Mouse (Mus musculus) kidney, postnatal 10 days (tissue): Measurements from ENCODE around the gene St7.
A peak's percentile ranks its signal among the peaks of the same experiment; 100 is the strongest.

ENCODE experiments used
- DNase-seq: peaks from one replicate; pipeline ENCODE4 v3.0.0; 2021; ENCODE audit warnings: mixed read lengths

The St7 gene

GRCm38 (mm10) chr6:17720022-17720421, 27.3 kb downstream of the St7 start:
- no peak for DNase-seq

- DNase-seq: no peak
These were observed 29.0 kb downstream of the St7 start for GRCm38 (mm10) chr6:17721706-17722105.

- peak; percentile 71 for DNase-seq
These were observed 33.2 kb downstream of the St7 start for GRCm38 (mm10) chr6:17725841-17726460.

GRCm38 (mm10) chr6:17727241-17727640, 34.5 kb downstream of the St7 start:
- DNase-seq: no peak

DNA sequence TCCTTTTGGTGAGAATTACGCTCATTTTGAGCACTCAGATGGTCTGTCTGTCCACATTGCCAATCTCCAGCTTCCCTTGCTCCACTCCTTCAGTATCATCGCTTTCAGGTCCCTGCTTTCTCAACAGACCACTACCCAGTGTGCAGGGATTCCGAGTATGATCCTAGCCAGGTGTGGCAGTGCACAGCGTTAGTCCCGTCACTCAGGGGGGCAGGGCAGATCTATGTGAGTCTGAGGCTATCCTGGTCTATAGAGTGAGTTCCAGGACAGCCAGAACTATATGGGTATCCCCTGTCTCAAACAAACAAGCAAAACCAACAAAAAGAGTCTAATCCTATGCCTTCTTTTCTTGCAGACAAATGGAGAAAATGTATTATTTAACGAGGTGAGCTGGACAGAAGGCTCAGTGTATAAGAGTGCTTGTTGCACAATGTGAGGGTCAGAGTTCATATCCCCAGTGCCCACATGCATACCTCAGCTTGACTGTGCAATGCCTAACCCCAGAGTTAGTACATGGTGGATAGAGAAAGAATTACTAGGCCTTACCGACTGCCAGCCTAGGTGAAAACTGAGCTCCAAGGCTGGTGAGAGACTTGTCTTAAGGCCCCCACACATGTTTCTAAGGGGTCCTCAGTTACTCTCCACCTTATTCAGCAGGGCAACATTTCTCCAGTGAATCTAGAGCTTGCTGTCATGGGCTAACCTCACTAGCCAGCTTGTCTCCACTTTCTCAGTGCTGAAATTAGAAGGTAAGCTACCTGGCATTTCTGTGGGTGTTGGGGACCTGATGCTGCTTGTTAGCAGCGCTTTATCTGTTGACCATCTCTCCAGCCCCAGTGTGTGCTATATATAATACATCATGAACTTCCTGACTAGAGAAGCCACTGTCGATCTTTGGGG, 35.4 kb downstream of the St7 start:
- no peak for DNase-seq

- no peak for DNase-seq
These were observed 37.4 kb downstream of the St7 start for GRCm38 (mm10) chr6:17730122-17730521.

DNA sequence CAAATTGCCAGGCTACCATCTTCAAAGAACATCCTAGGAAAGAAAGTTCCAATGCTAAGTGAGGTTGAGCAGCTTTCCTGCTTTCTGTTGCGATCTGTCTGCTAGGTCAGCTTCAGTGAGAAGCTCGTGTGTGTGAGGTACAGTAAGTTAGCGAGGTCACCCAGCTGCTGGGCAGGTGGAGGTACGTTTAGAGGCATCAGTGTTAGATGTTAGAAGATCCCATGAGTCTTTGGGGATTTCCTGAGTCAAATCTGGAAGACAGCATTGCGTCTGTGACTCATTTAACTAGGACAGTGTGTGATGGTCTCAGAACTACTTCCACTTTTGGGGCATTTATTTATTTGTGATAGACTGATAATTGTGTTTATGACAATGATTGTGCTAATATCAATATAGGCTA, 39.0 kb downstream of the St7 start:
- no peak for DNase-seq

- no peak for DNase-seq
These were observed 41.2 kb downstream of the St7 start for GRCm38 (mm10) chr6:17733951-17734411.

DNA sequence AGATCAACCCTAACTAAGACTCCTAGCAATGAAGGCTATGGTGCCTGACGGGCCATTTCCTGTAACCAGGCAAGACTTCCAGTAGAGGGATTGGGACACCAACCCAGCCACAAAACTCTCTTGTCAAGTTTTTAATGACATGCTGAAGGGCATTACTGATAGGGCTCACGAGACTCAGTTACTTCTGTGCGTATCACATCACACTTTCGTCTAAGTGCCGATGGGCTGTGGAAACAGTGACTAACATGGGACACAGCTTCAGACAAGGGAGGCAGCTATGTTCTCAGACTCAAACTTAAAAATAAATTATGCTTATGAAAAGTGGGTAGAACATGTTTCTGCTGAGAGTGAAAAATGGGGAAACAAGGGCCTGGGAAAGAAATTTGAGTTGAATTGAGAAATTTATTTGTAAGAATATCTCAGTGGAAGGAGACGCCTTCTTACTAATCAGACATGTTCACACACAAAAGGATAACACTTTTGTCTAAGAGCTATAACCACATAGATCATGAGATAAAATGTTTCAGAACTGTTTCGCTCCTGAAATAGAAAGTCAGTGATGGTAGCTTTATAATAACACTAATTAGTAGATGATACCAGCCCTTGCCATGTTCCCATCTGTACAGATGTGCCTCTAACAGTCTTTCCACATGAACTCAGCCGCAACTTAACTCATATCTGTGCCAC, 44.7 kb downstream of the St7 start:
- no peak for DNase-seq

GRCm38 (mm10) chr6:17740128-17740527, 47.4 kb downstream of the St7 start:
- DNase-seq: no peak

GRCm38 (mm10) chr6:17741639-17742038, 48.9 kb downstream of the St7 start:
- DNase-seq: no peak

DNA sequence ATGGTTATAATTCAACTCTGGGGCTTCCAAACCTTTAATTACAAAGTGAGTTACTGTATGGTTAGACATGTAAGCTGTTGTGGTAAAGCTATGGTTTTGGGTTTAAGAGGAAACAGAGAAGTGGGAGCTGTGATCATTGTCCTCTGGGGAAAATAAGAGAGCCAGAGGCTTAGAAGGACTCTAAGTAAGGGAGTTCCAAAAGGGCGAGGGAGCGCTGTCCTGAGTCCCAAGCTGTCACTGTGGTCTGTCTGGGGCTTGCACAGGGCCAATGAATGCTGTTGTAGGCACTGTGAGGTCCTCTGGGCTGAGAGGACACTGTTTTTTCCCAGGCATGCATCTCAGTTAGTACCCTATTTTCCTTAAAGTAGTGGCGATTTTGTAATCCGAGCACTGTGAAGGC, 49.5 kb downstream of the St7 start:
- no peak for DNase-seq

DNA sequence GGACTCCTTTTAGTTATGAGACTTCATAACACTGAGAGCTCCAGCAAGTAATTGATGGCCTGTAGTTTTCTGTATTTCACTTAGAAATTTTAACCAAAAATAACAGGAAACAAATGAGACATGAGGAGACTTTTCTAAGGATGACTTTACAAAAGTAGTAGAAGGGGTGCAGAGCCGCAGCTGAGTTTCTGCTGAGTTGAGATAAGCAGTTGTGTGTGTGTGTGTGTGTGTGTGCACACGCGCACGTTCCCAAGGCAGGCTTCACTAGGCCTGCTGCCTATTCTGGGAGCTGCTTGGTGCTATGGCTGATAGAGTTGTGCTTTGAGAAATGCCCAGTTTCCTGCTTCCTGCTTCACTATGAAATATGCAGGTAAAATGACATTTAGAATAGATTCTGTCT, 50.6 kb downstream of the St7 start:
- peak; percentile 19 for DNase-seq

GRCm38 (mm10) chr6:17747724-17748123, 55.0 kb downstream of the St7 start:
- DNase-seq: no peak

DNA sequence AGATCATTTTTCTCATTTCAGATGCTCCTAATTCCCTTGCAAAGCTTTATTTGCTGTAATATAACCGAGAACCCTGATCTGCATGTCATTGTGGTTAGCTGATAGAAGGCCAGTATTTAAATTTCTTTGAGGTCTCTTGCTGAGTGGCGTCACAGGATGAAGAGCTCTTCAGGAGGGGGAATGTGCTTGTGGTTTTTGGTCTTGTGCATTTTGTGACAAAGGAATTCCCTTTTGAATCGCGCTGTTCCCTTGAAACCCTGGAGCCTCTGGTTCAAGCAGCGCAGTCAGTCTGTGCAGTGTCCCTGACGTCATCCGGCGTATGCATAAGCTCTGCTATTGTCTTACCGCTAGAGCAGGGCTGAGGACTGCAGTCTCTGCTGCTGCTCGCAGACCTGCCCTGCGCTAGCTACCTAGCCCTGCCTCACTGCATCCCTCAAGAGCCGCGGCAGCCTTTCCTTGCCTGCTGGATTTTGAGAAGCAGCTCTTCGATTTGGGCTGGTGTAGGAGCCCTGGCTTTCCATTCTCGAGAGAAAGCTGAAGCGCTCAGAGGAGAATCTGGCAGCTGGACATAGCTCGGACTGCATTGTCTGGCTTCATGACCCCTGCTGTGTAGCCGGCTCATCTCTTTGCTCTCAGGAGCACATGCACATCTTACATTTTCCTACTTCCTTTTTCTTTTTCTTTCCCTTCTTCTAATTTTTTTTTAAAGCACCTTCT, 56.3 kb downstream of the St7 start:
- DNase-seq: peak; percentile 74

DNA sequence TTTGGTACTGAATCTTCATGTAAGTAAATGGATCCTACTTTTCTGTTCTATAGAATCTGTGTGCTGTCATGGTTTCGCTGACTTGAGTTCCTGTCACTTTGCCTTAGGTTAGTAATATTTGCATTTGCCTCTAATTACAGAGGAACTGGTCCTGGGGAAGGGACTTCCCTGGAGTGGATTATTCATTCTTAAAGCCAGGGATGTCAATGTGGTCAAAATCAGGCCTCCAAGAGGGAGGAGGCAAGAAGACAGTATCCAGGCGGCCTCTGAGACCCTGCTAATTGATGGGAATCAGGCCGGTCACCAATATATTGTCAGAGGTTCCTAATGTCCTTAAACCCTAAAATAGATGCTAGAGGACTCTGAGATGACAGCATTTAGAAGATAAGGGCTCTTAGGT, 56.9 kb downstream of the St7 start:
- DNase-seq: no peak

- DNase-seq: no peak
These were observed 57.4 kb downstream of the St7 start for GRCm38 (mm10) chr6:17750041-17750660.

- DNase-seq: no peak
These were observed 58.2 kb downstream of the St7 start for GRCm38 (mm10) chr6:17750957-17751356.

DNA sequence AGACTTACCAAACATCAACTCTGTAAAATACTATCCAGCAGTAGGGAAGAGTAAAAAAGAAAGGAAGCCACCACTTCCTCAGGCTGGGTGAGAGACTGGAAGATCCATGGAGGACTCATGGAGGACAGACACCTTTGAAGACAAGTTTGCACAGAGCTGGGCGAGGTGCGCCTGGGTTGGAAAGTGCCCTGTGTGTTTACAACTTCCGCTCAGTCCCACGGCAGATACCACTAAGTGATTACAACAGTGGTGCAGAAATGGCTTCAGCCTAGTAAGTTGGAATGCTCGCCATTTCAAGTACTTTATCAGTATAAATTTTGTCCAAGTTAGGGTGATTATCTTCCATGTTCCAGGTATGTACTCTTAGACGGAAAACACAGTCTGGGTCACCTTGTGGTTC, 63.2 kb downstream of the St7 start:
- DNase-seq: no peak

DNA sequence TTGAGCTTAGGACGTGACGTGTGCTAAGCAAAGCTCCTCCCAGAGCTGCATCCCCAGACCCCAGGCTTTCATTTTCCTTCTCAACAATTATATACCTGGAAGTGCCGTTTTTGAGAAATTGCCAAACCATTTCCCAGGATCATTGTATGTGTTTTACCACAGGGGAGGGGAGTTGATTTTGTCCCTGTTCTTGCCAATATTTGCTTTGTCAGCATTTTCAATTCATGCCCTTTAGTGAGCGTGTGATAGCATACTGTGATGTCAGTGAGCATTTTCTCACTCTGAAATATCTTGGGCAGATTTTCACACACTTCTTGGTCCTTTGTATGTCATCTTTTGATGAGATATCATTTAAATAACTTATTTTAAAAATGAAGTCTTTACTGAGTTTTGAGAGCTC, 65.8 kb downstream of the St7 start:
- no peak for DNase-seq

GRCm38 (mm10) chr6:17763963-17764659, 71.4 kb downstream of the St7 start:
- DNase-seq: no peak

GRCm38 (mm10) chr6:17764660-17764998, 71.9 kb downstream of the St7 start:
- DNase-seq: no peak
